In the genomic region with DNA sequence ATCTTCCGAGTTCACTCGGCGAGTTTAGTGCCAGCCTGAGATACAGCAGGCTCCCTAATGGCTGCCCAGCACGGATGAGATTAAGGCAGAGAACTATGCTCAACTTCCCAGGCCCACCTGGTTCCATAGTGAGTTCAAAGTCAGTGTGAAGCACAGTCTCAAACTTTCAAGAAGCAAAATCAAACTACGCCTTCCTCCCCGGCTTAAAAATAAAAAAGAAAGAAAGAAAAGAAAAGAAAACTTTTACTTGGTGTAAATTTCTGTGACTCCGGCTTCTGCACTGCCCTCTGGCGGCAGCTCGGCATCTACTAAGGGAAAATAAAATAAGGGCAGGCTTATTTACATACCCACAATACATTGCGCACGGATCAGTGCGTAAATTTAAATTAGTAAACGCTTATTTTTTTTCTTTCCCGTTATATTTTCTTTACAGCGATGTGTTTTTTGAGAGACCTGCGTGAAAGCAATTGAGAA, we compare ENCODE assay signal across 8 mouse cellular contexts. TPM values are rescaled to one million over a fixed set of nuclear protein-coding genes. Genes with fewer than 3 reads are reported as not detected.
DNase-seq lines count a peak whose midpoint lies in the region; ATAC-seq lines count a peak whose summit lies in the region.

No protein-coding gene starts in this region.

- ATAC-seq in activated CD4-positive, CD25-positive, alpha-beta regulatory T cell, adult 4 months: peak; percentile 73

- H3K4me1 ChIP-seq in megakaryocyte, embryonic 14.5 days: peaks cover 30% of the 10 kb centered on the region

- no peaks in the 10 kb centered on the region for H3K36me3 ChIP-seq in megakaryocyte, embryonic 14.5 days (replicated peaks; ENCODE audit: low read length)

- 0 out of 2 replicates have a peak, but pooled peaks cover 3% of the 10 kb centered on the region for H3K9me3 ChIP-seq in megakaryocyte, embryonic 14.5 days

- DNase-seq in cerebellum, postnatal 4 days (ENCODE audit: low spot score in 2 of 2): peak; percentile 65 to 84
- peak; percentile 69 to 78 for DNase-seq in gastrocnemius, adult 8-10 months (ENCODE audit: low spot score in 2 of 2)
- peak; percentile 97 for DNase-seq in induced T-regulatory cell, adult 2 months (ENCODE audit: low read depth)
- DNase-seq in left cerebral cortex, adult 8-10 months (ENCODE audit: low spot score in 2 of 2): peak; percentile 49 to 57
- peak; percentile 83 to 85 for DNase-seq in right cerebral cortex, adult 2 months (ENCODE audit: low spot score in 2 of 2)
- peak; percentile 51 for DNase-seq in urinary bladder, postnatal 10 days (ENCODE audit: low spot score)

- no peaks in the 10 kb centered on the region for H3K27me3 ChIP-seq in megakaryocyte, embryonic 14.5 days (replicated peaks)

- H3K4me3 ChIP-seq in megakaryocyte, embryonic 14.5 days (replicated peaks): peak overlapping the region; percentile 92

RNA-seq across cellular contexts. Expression of gene Kif2c, which starts 7.0 kb away (rescaled TPM):
- polyA plus RNA-seq in activated CD4-positive, CD25-positive, alpha-beta regulatory T cell, adult 4 months (2017; shearing (Covaris generic)): 10 to 100 TPM; 10.4 to 15.4 TPM
- total RNA-seq in gastrocnemius, adult 8-10 months (2022): not detected
- under 1 TPM in 3 of 4 experiments, not detected in 1; 0.15 to 0.42 (median 0.36) TPM for total RNA-seq in left cerebral cortex, adult 8-10 months (2022)
- 5.6 and 8.3 TPM in 2 replicates for polyA plus RNA-seq in megakaryocyte, embryonic 14.5 days (2012; ENCODE audit: insufficient read depth, low replicate concordance)

RNA-seq across cellular contexts. Expression of gene Rps8, which starts 33.4 kb away (rescaled TPM):
- 100 to 1,000 TPM; 869 to 969 TPM for polyA plus RNA-seq in activated CD4-positive, CD25-positive, alpha-beta regulatory T cell, adult 4 months (2017; shearing (Covaris generic))
- total RNA-seq in gastrocnemius, adult 8-10 months (2022): 100 to 1,000 TPM; 486 to 610 (median 547) TPM
- total RNA-seq in left cerebral cortex, adult 8-10 months (2022): 100 to 1,000 TPM; 561 to 608 (median 588) TPM
- polyA plus RNA-seq in megakaryocyte, embryonic 14.5 days (2012; ENCODE audit: insufficient read depth, low replicate concordance): 358 and 2,282 TPM in 2 replicates

RNA-seq across cellular contexts. Expression of gene Plk3, which starts 55.7 kb away (rescaled TPM):
- 10 to 100 TPM; 10.6 to 14.6 TPM for polyA plus RNA-seq in activated CD4-positive, CD25-positive, alpha-beta regulatory T cell, adult 4 months (2017; shearing (Covaris generic))
- under 1 TPM; 0.29 to 0.89 (median 0.46) TPM for total RNA-seq in gastrocnemius, adult 8-10 months (2022)
- 10 to 100 TPM in 3 of 4 experiments, 1 to 10 TPM in 1; 8.0 to 14.1 (median 12.9) TPM for total RNA-seq in left cerebral cortex, adult 8-10 months (2022)
- polyA plus RNA-seq in megakaryocyte, embryonic 14.5 days (2012; ENCODE audit: insufficient read depth, low replicate concordance): 13.2 and 16.0 TPM in 2 replicates

Comparison
In these comparisons a context has a peak if more than half of its experiments do, and no peak if none do; other contexts are left out.
1. Peak in every context shown above with its lines: DNase-seq, ATAC-seq and H3K4me3 ChIP-seq.
2. RNA of gene Plk3, which starts 55.7 kb away (total RNA-seq): 8.0 to 14.1 TPM in left cerebral cortex, adult 8-10 months; 0.29 to 0.89 TPM in gastrocnemius, adult 8-10 months; every median in the first group is over 4 times any median in the second.